Mouse (Mus musculus): Measurements from ENCODE around the gene Tfcp2. TPM values are rescaled to one million over a fixed set of nuclear protein-coding genes. Genes with fewer than 3 reads are reported as not detected.
A peak's percentile ranks its signal among the peaks of the same experiment; 100 is the strongest.

The Tfcp2 gene
- polyA plus RNA-seq (2014; fragmentation: Nextera tagmentation; extraction: Ambion mirVana) = 15.4 and 18.9 TPM in 2 replicates

DNA sequence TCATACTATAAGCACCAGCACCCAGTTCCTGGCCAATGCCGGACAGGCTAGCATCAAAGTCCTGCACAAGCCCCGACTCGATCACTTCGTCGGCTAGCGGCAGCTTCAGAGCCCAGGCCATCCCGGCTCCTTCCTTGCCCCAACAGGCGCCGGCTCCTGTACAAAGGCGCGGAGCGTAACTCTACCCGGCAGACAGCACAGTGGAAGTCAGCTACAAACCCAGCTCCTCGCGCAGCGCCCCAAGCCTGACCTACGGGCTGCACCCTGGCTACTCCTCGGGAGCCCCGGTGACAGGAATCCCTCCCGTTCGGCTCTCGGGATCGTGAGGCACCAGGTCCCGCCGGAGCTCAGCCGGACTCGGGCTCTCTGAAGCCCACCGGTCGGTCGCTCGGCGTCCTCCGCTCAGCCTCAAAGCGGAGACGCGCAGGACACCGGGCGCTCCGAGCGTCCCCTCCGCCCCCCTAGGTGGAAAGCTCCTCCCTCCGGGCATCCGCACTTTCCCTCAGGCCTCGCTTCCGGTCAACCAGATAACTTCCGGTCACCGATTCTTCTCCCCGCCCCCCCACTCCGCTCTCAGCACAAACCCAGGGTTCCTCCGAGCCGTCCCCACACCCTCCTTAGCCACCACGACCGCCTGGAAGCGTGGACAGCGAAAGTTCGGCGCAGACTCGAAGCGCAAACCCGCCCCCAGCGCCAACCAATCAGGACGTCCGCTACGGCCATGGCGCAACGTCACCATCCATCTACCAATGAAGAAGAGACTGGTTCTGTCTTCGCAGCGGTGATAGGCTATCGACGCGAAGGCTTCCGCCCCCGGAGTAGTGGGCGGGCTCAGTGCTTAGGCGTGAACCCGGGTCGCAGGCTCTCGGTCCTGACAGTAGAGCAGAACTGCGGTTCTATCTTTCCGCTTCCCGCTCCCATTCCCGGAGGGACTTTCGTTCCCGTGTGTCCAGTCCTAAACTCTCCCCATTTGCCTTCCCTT lies at the start of gene Tfcp2:
Gene Tfcp2 (minus strand): TSS at position 683 of the 982 bp plus-strand sequence.
- H3K4me2 ChIP-seq = peak within 1 kb of the TSS; percentile 87
- ATAC-seq (replicated peaks; ENCODE audit: insufficient number of reproducible peaks, low FRiP score, low TSS enrichment) = peak; percentile 99
- WGBS (ENCODE audit: insufficient replicate concordance) = under 1% methylated on average over 84 of the region's 84 CpGs
- no peaks in the 10 kb centered on the region for H3K9me3 ChIP-seq (replicated peaks; ENCODE audit: control insufficient read depth, low read length)
- H3K4me3 ChIP-seq (ENCODE audit: low read depth, low read length) = peak within 1 kb of the TSS; percentile 90
- H3K9ac ChIP-seq (ENCODE audit: low read depth, low read length) = peak within 1 kb of the TSS; percentile 92
- H3K36me3 ChIP-seq (ENCODE audit: control insufficient read depth, insufficient read depth, low read length) = peaks cover 4% of the 10 kb centered on the region
- peak within 1 kb of the TSS; percentile 97 for H3K27ac ChIP-seq (ENCODE audit: low read depth, low read length)
- no peaks in the 10 kb centered on the region for H3K27me3 ChIP-seq (ENCODE audit: control insufficient read depth, insufficient read depth, low read length)
- peaks cover 4% of the 10 kb centered on the region; the same call in 1 of the 2 replicates for H3K4me1 ChIP-seq (ENCODE audit: control insufficient read depth, insufficient read depth, low read length)

DNA sequence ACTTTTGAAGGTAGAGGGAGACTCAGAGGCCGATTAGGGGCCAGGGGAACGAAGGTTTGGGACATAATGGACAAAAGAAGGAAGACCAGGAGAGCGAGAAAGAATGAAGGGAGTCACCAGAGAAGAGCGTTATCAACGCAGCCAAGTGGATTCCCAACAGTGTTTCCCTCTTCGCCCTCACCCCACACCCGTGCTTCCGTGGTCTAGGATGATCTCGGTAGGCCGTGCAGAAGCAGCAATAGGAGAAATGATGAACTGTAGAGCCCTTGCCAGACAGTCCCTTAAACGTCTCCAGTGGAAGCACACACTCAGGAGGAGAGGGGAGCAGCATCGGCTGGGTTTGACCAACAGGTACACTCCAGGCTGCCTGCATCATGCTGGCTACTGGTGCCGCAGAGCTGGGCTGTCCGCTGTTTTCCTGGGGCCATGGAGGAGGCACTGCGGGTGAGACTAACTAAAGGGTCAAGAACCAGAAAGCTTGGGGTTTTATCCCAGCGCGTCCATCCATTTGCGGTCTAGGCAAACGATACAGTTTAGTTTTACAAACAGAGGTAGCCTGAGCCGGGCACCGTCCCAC lies 49.0 kb upstream of the Tfcp2 start:
- Histone ChIP-seq H3K4me3 (ENCODE audit: low read depth, low read length) (peak overlapping the region; percentile 76; the same call in 1 of the 2 replicates), H3K9ac (ENCODE audit: low read depth, low read length) (no peak overlapping the region), H3K36me3 (ENCODE audit: control insufficient read depth, insufficient read depth, low read length) (no peaks in the 10 kb centered on the region), H3K27me3 (ENCODE audit: control insufficient read depth, insufficient read depth, low read length) (peaks cover 36% of the 10 kb centered on the region), H3K4me1 (ENCODE audit: control insufficient read depth, insufficient read depth, low read length) (peaks cover 11% of the 10 kb centered on the region), H3K27ac (ENCODE audit: low read depth, low read length) (no peak overlapping the region), H3K4me2 (peak overlapping the region; percentile 98), H3K9me3 (replicated peaks; ENCODE audit: control insufficient read depth, low read length) (no peaks in the 10 kb centered on the region)
- 11% methylated on average over 21 of the region's 21 CpGs for WGBS (ENCODE audit: insufficient replicate concordance)
- ATAC-seq (replicated peaks; ENCODE audit: insufficient number of reproducible peaks, low FRiP score, low TSS enrichment) = no peak

DNA sequence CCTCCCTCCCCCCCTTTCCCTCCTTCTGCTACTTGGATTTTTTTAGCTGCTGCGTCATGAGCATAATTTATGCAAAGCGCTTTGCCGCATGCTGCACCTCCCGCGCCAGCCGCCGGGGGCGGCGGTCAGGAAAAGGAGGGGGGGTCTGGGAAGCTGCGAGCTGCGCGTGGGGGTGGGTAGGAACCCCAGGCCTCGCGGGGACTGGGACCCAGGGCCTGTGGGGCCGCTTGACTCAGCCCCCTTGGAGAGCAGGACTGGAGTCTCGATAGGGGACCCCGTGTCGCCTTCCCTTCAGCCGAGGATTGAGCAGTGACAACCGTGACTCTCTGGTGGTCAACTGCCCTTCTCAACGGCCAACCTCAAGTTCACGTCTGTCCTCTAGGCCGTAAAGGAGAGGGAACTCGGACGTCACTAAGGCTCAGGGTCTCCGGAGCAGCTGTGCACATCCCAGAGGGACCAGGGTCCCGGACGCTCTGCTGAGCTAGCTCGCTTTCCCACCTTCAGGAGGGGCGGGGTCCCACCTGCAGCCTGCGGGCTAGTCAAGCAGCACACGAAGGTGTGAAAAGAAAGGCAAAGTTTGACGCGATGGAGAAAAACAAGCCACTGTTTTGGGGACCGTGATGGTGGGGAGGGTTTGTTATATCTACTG lies 48.4 kb upstream of the Tfcp2 start:
- peak; percentile 43 for ATAC-seq (replicated peaks; ENCODE audit: insufficient number of reproducible peaks, low FRiP score, low TSS enrichment)
- Histone ChIP-seq H3K4me1 (ENCODE audit: control insufficient read depth, insufficient read depth, low read length) (peaks cover 11% of the 10 kb centered on the region), H3K9me3 (replicated peaks; ENCODE audit: control insufficient read depth, low read length) (no peaks in the 10 kb centered on the region), H3K9ac (ENCODE audit: low read depth, low read length) (peak overlapping the region; percentile 85), H3K36me3 (ENCODE audit: control insufficient read depth, insufficient read depth, low read length) (no peaks in the 10 kb centered on the region), H3K4me2 (peak overlapping the region; percentile 98), H3K27me3 (ENCODE audit: control insufficient read depth, insufficient read depth, low read length) (peaks cover 31% of the 10 kb centered on the region), H3K4me3 (ENCODE audit: low read depth, low read length) (peak overlapping the region; percentile 76), H3K27ac (ENCODE audit: low read depth, low read length) (no peak overlapping the region)
- under 1% methylated on average over 26 of the region's 35 CpGs for WGBS (ENCODE audit: insufficient replicate concordance)

DNA sequence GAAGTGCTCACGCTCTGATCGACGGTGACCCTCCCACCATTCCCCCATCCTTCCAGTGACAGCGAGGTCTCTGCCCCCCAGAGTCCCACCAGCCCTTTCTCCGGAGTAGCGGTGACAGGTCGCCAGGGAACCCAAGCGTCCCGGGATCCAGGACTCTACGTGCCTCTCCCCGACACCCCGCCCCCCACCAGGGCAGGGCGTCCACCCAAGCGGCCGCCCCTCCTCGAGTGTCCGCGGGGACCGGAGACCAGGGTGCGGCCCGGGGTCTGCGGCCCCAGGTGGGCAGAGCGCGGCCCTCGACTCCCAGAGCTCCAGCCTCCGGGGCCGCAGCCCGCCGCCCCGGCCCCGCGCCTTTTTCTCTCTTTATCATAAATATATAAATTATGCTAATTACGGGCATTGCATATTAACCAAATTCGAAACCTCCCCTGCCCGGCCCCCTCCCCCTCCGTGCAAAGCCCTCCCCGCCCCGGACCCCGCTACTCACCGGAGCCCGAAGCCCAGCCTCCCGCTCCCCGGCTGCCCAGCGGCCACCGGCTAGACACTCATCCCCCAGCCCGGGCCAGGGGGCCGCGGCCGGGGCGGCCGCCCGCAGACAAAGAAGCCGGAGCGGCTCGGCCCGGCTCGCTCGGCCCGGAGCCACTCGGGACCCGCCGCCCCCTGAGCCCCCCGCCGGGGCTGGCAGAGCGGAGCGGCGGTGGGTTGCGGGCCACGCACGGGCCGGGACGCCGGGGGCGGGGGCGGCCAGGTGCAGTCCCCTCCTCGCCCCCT lies 47.7 kb upstream of the Tfcp2 start, which contains the start of gene Pou6f1:
Gene Pou6f1 (minus strand): TSS at position 709 of the 771 bp plus-strand sequence.
- WGBS (ENCODE audit: insufficient replicate concordance) = under 1% methylated on average over 67 of the region's 76 CpGs
- peaks cover 7% of the 10 kb centered on the region for H3K4me1 ChIP-seq (ENCODE audit: control insufficient read depth, insufficient read depth, low read length)
- H3K9me3 ChIP-seq (replicated peaks; ENCODE audit: control insufficient read depth, low read length) = no peaks in the 10 kb centered on the region
- H3K9ac ChIP-seq (ENCODE audit: low read depth, low read length) = peak within 1 kb of the TSS; percentile 85
- no peaks in the 10 kb centered on the region for H3K36me3 ChIP-seq (ENCODE audit: control insufficient read depth, insufficient read depth, low read length)
- peaks cover 31% of the 10 kb centered on the region for H3K27me3 ChIP-seq (ENCODE audit: control insufficient read depth, insufficient read depth, low read length)
- peak; percentile 40 for ATAC-seq (replicated peaks; ENCODE audit: insufficient number of reproducible peaks, low FRiP score, low TSS enrichment)
- no peak within 1 kb of the TSS for H3K27ac ChIP-seq (ENCODE audit: low read depth, low read length)
- H3K4me2 ChIP-seq = peak within 1 kb of the TSS; percentile 98
- peak within 1 kb of the TSS; percentile 76 for H3K4me3 ChIP-seq (ENCODE audit: low read depth, low read length)

DNA sequence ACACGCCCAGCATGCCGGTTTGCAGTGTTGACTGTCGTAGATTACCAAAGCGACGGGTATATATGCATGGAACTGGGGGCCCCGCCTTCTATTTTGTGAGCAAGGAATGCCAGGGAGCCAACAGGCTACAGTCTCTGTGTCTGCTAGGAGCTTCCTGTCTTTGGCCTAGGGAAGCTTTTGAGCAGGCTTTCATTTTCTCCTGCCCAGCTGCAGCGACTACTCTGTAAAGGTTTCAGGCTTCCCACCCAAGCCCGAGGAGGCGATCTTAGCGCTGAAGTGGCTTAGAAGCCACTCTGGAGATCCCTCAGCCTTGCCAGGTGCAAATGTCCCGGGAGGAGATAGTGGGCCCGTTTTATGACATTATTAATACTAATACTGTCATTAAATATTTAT lies 47.1 kb upstream of the Tfcp2 start:
- Histone ChIP-seq H3K27ac (ENCODE audit: low read depth, low read length) (no peak overlapping the region), H3K9me3 (replicated peaks; ENCODE audit: control insufficient read depth, low read length) (no peaks in the 10 kb centered on the region), H3K4me3 (ENCODE audit: low read depth, low read length) (peak overlapping the region; percentile 76), H3K9ac (ENCODE audit: low read depth, low read length) (peak overlapping the region; percentile 85), H3K4me1 (ENCODE audit: control insufficient read depth, insufficient read depth, low read length) (peaks cover 7% of the 10 kb centered on the region), H3K27me3 (ENCODE audit: control insufficient read depth, insufficient read depth, low read length) (peaks cover 31% of the 10 kb centered on the region), H3K36me3 (ENCODE audit: control insufficient read depth, insufficient read depth, low read length) (no peaks in the 10 kb centered on the region), H3K4me2 (peak overlapping the region; percentile 98)
- ATAC-seq (replicated peaks; ENCODE audit: insufficient number of reproducible peaks, low FRiP score, low TSS enrichment) = no peak
- WGBS (ENCODE audit: insufficient replicate concordance) = 1% methylated on average over 12 of the region's 12 CpGs

DNA sequence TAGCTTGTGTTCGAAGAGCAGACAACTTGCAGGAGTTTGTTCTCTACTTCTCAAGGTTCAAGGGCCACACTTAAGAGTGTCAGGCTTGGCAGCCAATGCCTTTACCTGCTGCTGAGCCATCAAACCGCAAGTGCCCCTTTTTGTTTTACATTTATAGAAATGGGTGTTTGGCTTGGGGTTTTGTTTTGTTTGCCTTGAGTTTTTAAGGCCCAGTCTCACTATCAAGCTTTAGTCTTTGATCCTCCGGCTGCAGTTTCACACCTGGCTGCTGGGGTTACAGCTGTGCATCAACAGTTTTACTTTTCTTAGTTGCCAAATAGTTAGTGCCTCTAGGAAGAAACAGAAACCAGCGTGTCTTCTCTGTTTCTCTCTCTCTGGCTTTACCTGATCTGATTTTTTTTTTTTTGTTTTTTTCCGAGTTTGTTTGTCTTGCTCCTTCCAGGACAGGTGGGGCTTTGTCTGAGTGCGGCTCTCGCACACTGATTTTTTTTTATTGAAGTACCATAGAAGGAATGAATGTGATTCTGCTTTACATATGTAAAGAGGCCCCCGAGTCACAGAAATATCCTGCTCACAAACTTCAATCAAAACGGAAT lies 46.6 kb upstream of the Tfcp2 start:
- WGBS (ENCODE audit: insufficient replicate concordance) = 16% methylated on average over 9 of the region's 9 CpGs
- Histone ChIP-seq H3K4me2 (peak overlapping the region; percentile 98), H3K27me3 (ENCODE audit: control insufficient read depth, insufficient read depth, low read length) (peaks cover 29% of the 10 kb centered on the region), H3K9me3 (replicated peaks; ENCODE audit: control insufficient read depth, low read length) (no peaks in the 10 kb centered on the region), H3K36me3 (ENCODE audit: control insufficient read depth, insufficient read depth, low read length) (no peaks in the 10 kb centered on the region), H3K4me3 (ENCODE audit: low read depth, low read length) (peak overlapping the region; percentile 76), H3K9ac (ENCODE audit: low read depth, low read length) (peak overlapping the region; percentile 85; the same call in 1 of the 2 replicates), H3K27ac (ENCODE audit: low read depth, low read length) (no peak overlapping the region), H3K4me1 (ENCODE audit: control insufficient read depth, insufficient read depth, low read length) (peaks cover 7% of the 10 kb centered on the region)
- ATAC-seq (replicated peaks; ENCODE audit: insufficient number of reproducible peaks, low FRiP score, low TSS enrichment) = no peak

DNA sequence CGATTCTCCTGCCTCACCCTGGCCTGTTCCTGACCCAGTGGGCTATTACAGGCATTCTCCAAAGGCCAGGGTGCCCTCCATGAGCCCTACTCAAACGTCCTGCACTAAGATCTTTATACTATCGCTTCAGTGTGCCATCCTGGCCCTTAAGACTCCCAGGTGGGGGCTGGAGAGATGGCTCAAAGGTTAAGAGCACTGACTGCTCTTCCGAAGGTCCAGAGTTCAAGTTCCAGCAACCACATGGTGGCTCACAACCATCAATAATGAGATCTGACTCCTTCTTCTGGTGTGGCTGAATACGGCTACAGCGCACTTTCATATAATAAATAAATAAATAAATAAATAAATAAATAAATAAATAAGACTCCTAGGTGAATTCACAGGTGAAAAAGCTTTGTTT lies 41.0 kb upstream of the Tfcp2 start:
- no peak for ATAC-seq (replicated peaks; ENCODE audit: insufficient number of reproducible peaks, low FRiP score, low TSS enrichment)
- no peak overlapping the region for H3K4me2 ChIP-seq
- no peak overlapping the region for H3K9ac ChIP-seq (ENCODE audit: low read depth, low read length)
- no peak overlapping the region for H3K27ac ChIP-seq (ENCODE audit: low read depth, low read length)
- no peaks in the 10 kb centered on the region for H3K36me3 ChIP-seq (ENCODE audit: control insufficient read depth, insufficient read depth, low read length)
- H3K4me1 ChIP-seq (ENCODE audit: control insufficient read depth, insufficient read depth, low read length) = no peaks in the 10 kb centered on the region
- 76% methylated on average over 6 of the region's 6 CpGs for WGBS (ENCODE audit: insufficient replicate concordance)
- H3K9me3 ChIP-seq (replicated peaks; ENCODE audit: control insufficient read depth, low read length) = no peaks in the 10 kb centered on the region
- H3K4me3 ChIP-seq (ENCODE audit: low read depth, low read length) = no peak overlapping the region
- H3K27me3 ChIP-seq (ENCODE audit: control insufficient read depth, insufficient read depth, low read length) = no peaks in the 10 kb centered on the region
